Mouse (Mus musculus) neural tube, embryonic 12.5 days (tissue): ENCODE measurements around the gene Parp11. TPM values are rescaled to one million over a fixed set of nuclear protein-coding genes. Genes with fewer than 3 reads are reported as not detected.

Experiments
- ATAC-seq: fragments of 200-750 bp; cut with Nextera tagmentation; 2 replicates; pipeline ENCODE4 v1.8.0; 2017; ENCODE audit warnings: low read depth, mild to moderate bottlenecking, moderate TSS enrichment, moderate library complexity; ENCODE audit not compliant: low FRiP score
- H3K27ac ChIP-seq: fragments of 300-500 bp; sonication (generic); 2 replicates; pipeline ENCODE4 v1.5.1; 2016
- H3K27me3 ChIP-seq: fragments of 300-500 bp; sonication (generic); replicated peaks from 2 replicates; pipeline ENCODE4 v1.6.1; 2016; ENCODE audit warnings: mild to moderate bottlenecking
- H3K36me3 ChIP-seq: fragments of 300-500 bp; sonication (generic); 2 replicates; pipeline ENCODE4 v1.6.1; 2016; ENCODE audit warnings: mild to moderate bottlenecking
- H3K4me1 ChIP-seq: fragments of 300-500 bp; sonication (generic); 2 replicates; pipeline ENCODE4 v1.6.1; 2016
- H3K4me2 ChIP-seq: fragments of 300-500 bp; sonication (generic); replicated peaks from 2 replicates; pipeline ENCODE4 v1.6.1; 2016; ENCODE audit warnings: mild to moderate bottlenecking
- H3K4me3 ChIP-seq: fragments of 300-500 bp; sonication (generic); 2 replicates; pipeline ENCODE4 v1.5.1; 2016
- H3K9ac ChIP-seq: fragments of 300-500 bp; sonication (generic); 2 replicates; pipeline ENCODE4 v1.6.1; 2016; ENCODE audit warnings: mild to moderate bottlenecking
- H3K9me3 ChIP-seq: fragments of 300-500 bp; sonication (generic); 2 replicates; pipeline ENCODE4 v1.6.1; 2016; ENCODE audit warnings: mild to moderate bottlenecking
- WGBS: fragments of 180-500 bp; shearing (Covaris S2); methylation state at CpG from one replicate; pipeline ENCODE4 v1.1.7; 2016; 5-methylcytosine and 5-hydroxymethylcytosine counted together
- polyA plus RNA-seq: library from polyadenylated mRNA; unstranded; fragments of >200 nt; fragmentation: Nextera tagmentation; extraction: Ambion mirVana; gene quantifications from 2 replicates; pipeline ENCODE4 v1.2.1, GENCODE M21; 2016

Gene Parp11
- 60.5 and 62.8 TPM in 2 replicates for polyA plus RNA-seq

- H3K9me3 ChIP-seq = no peaks in the 10 kb centered on the region
- H3K4me1 ChIP-seq = peaks cover 6% of the 10 kb centered on the region
- no peak within 1 kb of the TSS for H3K27ac ChIP-seq
- H3K27me3 ChIP-seq = no peaks in the 10 kb centered on the region; the same call in 1 of the 2 replicates
- 21% methylated on average over 8 of the region's 8 CpGs for whole genome bisulfite sequencing
- no peak within 1 kb of the TSS for H3K9ac ChIP-seq
- H3K36me3 ChIP-seq = no peaks in the 10 kb centered on the region
- no peak for ATAC-seq
- no peak within 1 kb of the TSS for H3K4me2 ChIP-seq
- H3K4me3 ChIP-seq = no peak within 1 kb of the TSS
Measured at GRCm38 (mm10) chr6:127446436-127446890, at the start of gene Parp11. TSS of gene Parp11 (plus strand) at chr6:127446840.

GRCm38 (mm10) chr6:127398073-127398472, 48.6 kb upstream of the Parp11 start:
- Histone ChIP-seq H3K27ac (no peak overlapping the region), H3K4me1 (peaks cover 9% of the 10 kb centered on the region), H3K36me3 (no peaks in the 10 kb centered on the region), H3K9me3 (no peaks in the 10 kb centered on the region), H3K27me3 (no peaks in the 10 kb centered on the region), H3K9ac (no peak overlapping the region), H3K4me3 (no peak overlapping the region), H3K4me2 (no peak overlapping the region)
- 47% methylated on average over 2 of the region's 2 CpGs for WGBS
- no peak for ATAC-seq

- H3K27me3 ChIP-seq = no peaks in the 10 kb centered on the region
- no peaks in the 10 kb centered on the region for H3K9me3 ChIP-seq
- peaks cover 24% of the 10 kb centered on the region for H3K4me1 ChIP-seq
- H3K27ac ChIP-seq = no peak overlapping the region
- H3K4me3 ChIP-seq = no peak overlapping the region
- H3K9ac ChIP-seq = no peak overlapping the region
- H3K4me2 ChIP-seq = no peak overlapping the region
- 79% methylated on average over 3 of the region's 3 CpGs for WGBS
- no peak for ATAC-seq
- no peaks in the 10 kb centered on the region for H3K36me3 ChIP-seq
Measured at GRCm38 (mm10) chr6:127401419-127401818, 45.2 kb upstream of the Parp11 start.

GRCm38 (mm10) chr6:127404070-127404810, 42.4 kb upstream of the Parp11 start:
- H3K27ac ChIP-seq = no peak overlapping the region
- H3K4me2 ChIP-seq = peak overlapping the region; percentile 22
- no peaks in the 10 kb centered on the region for H3K36me3 ChIP-seq
- WGBS = 31% methylated on average over 13 of the region's 13 CpGs
- H3K4me1 ChIP-seq = peaks cover 24% of the 10 kb centered on the region
- H3K9me3 ChIP-seq = no peaks in the 10 kb centered on the region
- no peaks in the 10 kb centered on the region for H3K27me3 ChIP-seq
- H3K4me3 ChIP-seq = no peak overlapping the region
- ATAC-seq = peak; percentile 84
- no peak overlapping the region for H3K9ac ChIP-seq

GRCm38 (mm10) chr6:127405682-127406081, 41.0 kb upstream of the Parp11 start:
- WGBS = 20% methylated on average over 7 of the region's 7 CpGs
- H3K4me2 ChIP-seq = no peak overlapping the region

GRCm38 (mm10) chr6:127407742-127408141, 38.9 kb upstream of the Parp11 start:
- H3K9me3 ChIP-seq = no peaks in the 10 kb centered on the region
- H3K27me3 ChIP-seq = no peaks in the 10 kb centered on the region
- H3K4me1 ChIP-seq = peaks cover 24% of the 10 kb centered on the region
- 33% methylated on average over 4 of the region's 4 CpGs for WGBS
- no peaks in the 10 kb centered on the region for H3K36me3 ChIP-seq
- no peak overlapping the region for H3K4me3 ChIP-seq
- no peak for ATAC-seq
- no peak overlapping the region for H3K9ac ChIP-seq
- H3K27ac ChIP-seq = no peak overlapping the region
- H3K4me2 ChIP-seq = no peak overlapping the region

More at GRCm38 (mm10) chr6:127405682-127406081, 41.0 kb upstream of the Parp11 start:
- Histone ChIP-seq H3K27ac (no peak overlapping the region), H3K4me1 (peaks cover 24% of the 10 kb centered on the region), H3K27me3 (no peaks in the 10 kb centered on the region), H3K4me3 (no peak overlapping the region), H3K9me3 (no peaks in the 10 kb centered on the region), H3K9ac (no peak overlapping the region), H3K36me3 (no peaks in the 10 kb centered on the region)
- ATAC-seq = peak; percentile 26; the same call in 1 of the 2 replicates

- Histone ChIP-seq H3K27me3 (no peaks in the 10 kb centered on the region), H3K4me1 (no peaks in the 10 kb centered on the region; the same call in 1 of the 2 replicates), H3K9ac (no peak overlapping the region), H3K4me2 (no peak overlapping the region), H3K4me3 (no peak overlapping the region), H3K36me3 (no peaks in the 10 kb centered on the region), H3K9me3 (no peaks in the 10 kb centered on the region), H3K27ac (no peak overlapping the region)
- 34% methylated on average over 12 of the region's 12 CpGs for WGBS
- no peak for ATAC-seq
Measured at GRCm38 (mm10) chr6:127417525-127418184, 29.0 kb upstream of the Parp11 start.

- no peak overlapping the region for H3K4me3 ChIP-seq
- 68% methylated on average over 2 of the region's 2 CpGs for WGBS
Measured at GRCm38 (mm10) chr6:127418322-127418721, 28.3 kb upstream of the Parp11 start.

GRCm38 (mm10) chr6:127420115-127420514, 26.5 kb upstream of the Parp11 start:
- no peak for ATAC-seq
- Histone ChIP-seq H3K9me3 (no peaks in the 10 kb centered on the region), H3K4me2 (no peak overlapping the region), H3K9ac (no peak overlapping the region), H3K36me3 (no peaks in the 10 kb centered on the region), H3K27me3 (no peaks in the 10 kb centered on the region), H3K27ac (no peak overlapping the region), H3K4me3 (no peak overlapping the region), H3K4me1 (no peaks in the 10 kb centered on the region; the same call in 1 of the 2 replicates)
- 68% methylated on average over 2 of the region's 2 CpGs for WGBS

More at GRCm38 (mm10) chr6:127418322-127418721, 28.3 kb upstream of the Parp11 start:
- H3K36me3 ChIP-seq = no peaks in the 10 kb centered on the region
- H3K4me1 ChIP-seq = no peaks in the 10 kb centered on the region; the same call in 1 of the 2 replicates
- H3K27me3 ChIP-seq = no peaks in the 10 kb centered on the region
- H3K9ac ChIP-seq = no peak overlapping the region
- H3K9me3 ChIP-seq = no peaks in the 10 kb centered on the region
- no peak overlapping the region for H3K4me2 ChIP-seq
- ATAC-seq = no peak
- H3K27ac ChIP-seq = no peak overlapping the region

GRCm38 (mm10) chr6:127425095-127425494, 21.5 kb upstream of the Parp11 start:
- WGBS = 82% methylated on average over 5 of the region's 5 CpGs

GRCm38 (mm10) chr6:127430716-127431115, 15.9 kb upstream of the Parp11 start:
- no peaks in the 10 kb centered on the region for H3K27me3 ChIP-seq
- WGBS = 84% methylated on average over 7 of the region's 7 CpGs
- H3K4me3 ChIP-seq = no peak overlapping the region
- H3K27ac ChIP-seq = no peak overlapping the region
- no peak for ATAC-seq
- no peaks in the 10 kb centered on the region for H3K36me3 ChIP-seq
- H3K9me3 ChIP-seq = no peaks in the 10 kb centered on the region
- no peak overlapping the region for H3K9ac ChIP-seq
- no peaks in the 10 kb centered on the region for H3K4me1 ChIP-seq
- H3K4me2 ChIP-seq = no peak overlapping the region

More at GRCm38 (mm10) chr6:127425095-127425494, 21.5 kb upstream of the Parp11 start:
- Histone ChIP-seq H3K4me3 (no peak overlapping the region), H3K4me2 (no peak overlapping the region), H3K27ac (no peak overlapping the region), H3K4me1 (no peaks in the 10 kb centered on the region), H3K9me3 (no peaks in the 10 kb centered on the region), H3K27me3 (no peaks in the 10 kb centered on the region), H3K36me3 (no peaks in the 10 kb centered on the region), H3K9ac (no peak overlapping the region)
- ATAC-seq = no peak

- H3K4me2 ChIP-seq = no peak overlapping the region
- no peaks in the 10 kb centered on the region for H3K27me3 ChIP-seq
- no peaks in the 10 kb centered on the region for H3K4me1 ChIP-seq
- H3K27ac ChIP-seq = no peak overlapping the region
- no peak for ATAC-seq
- no peak overlapping the region for H3K4me3 ChIP-seq
- WGBS = 74% methylated on average over 6 of the region's 6 CpGs
- no peak overlapping the region for H3K9ac ChIP-seq
- no peaks in the 10 kb centered on the region for H3K36me3 ChIP-seq
- H3K9me3 ChIP-seq = no peaks in the 10 kb centered on the region
Measured at GRCm38 (mm10) chr6:127431196-127431766, 15.4 kb upstream of the Parp11 start.
